Mouse (Mus musculus): ENCODE measurements at regions not wholly inside any gene's neighbourhood (a gene's known extent, or its start where the extent isn't known, plus 50 kb on each side); places are given as distances from the start of the nearest gene placed in this dataset.
A peak's percentile ranks its signal among the peaks of the same experiment; 100 is the strongest.

DNA sequence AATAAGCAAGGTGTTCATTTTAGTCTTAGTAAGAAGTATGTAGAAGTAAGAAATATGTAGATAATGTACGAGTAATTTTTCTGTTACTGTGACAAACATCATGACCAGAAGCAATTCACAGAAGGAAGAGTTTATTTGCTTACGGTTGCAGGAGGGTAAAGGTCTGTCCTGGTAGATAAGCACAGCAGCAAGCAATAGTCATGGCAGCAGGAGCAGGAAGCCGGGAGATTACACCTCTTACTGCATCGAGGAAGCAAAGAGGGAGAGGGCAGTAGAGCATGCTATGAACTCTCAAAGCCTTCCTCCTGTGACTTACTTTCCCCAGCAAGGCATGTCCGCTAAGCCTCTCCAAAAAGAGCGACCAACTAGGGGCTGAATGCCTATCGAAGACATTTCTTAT is 69.0 kb upstream of the Dab2 start:
- no peak overlapping the region for H3K4me3 ChIP-seq (ENCODE audit: insufficient read depth, low read length)
- H3K4me1 ChIP-seq (ENCODE audit: control insufficient read depth, insufficient read depth, low read length) = no peaks in the 10 kb centered on the region
- TF ChIP-seq CTCF (IDR thresholded peaks at IDR 0.05; ENCODE audit: extremely low read depth, insufficient read depth, low read length) (no peak), POLR2A (IDR thresholded peaks at IDR 0.05; ENCODE audit: extremely low read depth, insufficient read depth, low read length) (no peak)
- no peak overlapping the region for H3K27ac ChIP-seq (ENCODE audit: insufficient read depth, low read length)

DNA sequence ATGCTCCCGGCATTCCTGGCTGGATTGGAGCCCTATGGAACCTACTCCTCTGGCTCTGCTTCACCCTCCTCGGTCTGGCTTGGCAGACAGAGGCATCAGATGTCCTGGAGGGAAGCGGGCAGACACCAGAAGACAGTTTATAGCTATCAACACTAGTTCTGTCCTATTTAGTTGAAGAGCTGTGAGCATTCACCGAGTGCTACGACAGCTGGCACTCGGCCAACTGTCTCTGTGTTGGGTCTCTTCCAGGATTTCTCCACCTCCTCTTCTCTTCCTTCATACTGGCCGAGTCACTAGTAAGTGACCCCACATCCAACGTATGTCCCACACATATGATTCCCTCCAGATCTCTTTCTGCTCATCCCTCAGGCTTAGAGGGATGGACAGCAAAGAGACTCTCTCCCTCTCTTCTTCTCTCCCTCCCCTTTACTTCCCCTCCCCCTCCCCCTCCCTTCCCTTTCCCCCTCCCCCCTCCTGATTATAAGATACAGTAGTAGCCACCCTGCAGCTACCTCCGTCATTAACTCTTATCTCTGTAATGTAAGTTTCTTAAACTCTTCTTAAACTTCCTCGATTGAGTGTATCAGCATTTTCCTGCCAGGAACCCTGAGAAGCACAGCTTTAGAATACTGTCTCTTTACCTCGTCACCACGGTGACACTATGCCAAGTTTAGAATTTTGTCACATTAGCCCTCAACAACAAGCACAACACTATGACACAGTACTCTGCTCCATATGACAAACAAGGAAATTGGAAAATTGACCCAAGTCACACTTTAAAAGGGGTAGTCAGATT is 68.1 kb upstream of the Dab2 start:
- Histone ChIP-seq H3K4me3 (ENCODE audit: insufficient read depth, low read length) (no peak overlapping the region), H3K27ac (ENCODE audit: insufficient read depth, low read length) (no peak overlapping the region), H3K4me1 (ENCODE audit: control insufficient read depth, insufficient read depth, low read length) (no peaks in the 10 kb centered on the region)
- TF ChIP-seq CTCF (IDR thresholded peaks at IDR 0.05; ENCODE audit: extremely low read depth, insufficient read depth, low read length) (no peak), POLR2A (IDR thresholded peaks at IDR 0.05; ENCODE audit: extremely low read depth, insufficient read depth, low read length) (no peak)

DNA sequence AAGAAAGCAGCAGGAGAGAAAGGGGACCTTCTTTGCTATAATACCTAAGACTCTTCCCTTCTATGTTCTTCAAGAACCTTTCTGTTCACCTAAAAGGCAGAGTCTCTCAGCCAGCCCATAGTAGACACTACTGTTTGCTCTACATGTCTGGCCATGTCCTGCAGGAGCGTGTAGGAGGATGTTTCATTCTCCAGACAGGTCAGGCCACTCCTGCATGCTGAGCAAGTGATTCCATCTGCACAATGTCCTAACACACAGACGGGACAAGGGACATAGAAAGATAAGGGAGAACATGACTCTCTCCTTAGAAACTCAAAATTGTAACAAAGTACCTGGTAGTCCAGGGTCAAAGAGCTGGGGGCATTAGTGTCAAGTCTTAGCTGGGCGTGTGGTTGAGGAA is 66.0 kb upstream of the Dab2 start:
- no peak for TF ChIP-seq CTCF (IDR thresholded peaks at IDR 0.05; ENCODE audit: extremely low read depth, insufficient read depth, low read length)
- no peak for TF ChIP-seq POLR2A (IDR thresholded peaks at IDR 0.05; ENCODE audit: extremely low read depth, insufficient read depth, low read length)
- H3K4me3 ChIP-seq (ENCODE audit: insufficient read depth, low read length) = no peak overlapping the region
- no peaks in the 10 kb centered on the region; the same call in 1 of the 2 replicates for H3K4me1 ChIP-seq (ENCODE audit: control insufficient read depth, insufficient read depth, low read length)
- H3K27ac ChIP-seq (ENCODE audit: insufficient read depth, low read length) = no peak overlapping the region

- H3K4me3 ChIP-seq (ENCODE audit: insufficient read depth, low read length) = no peak overlapping the region
- H3K27ac ChIP-seq (ENCODE audit: insufficient read depth, low read length) = no peak overlapping the region
- TF ChIP-seq POLR2A (IDR thresholded peaks at IDR 0.05; ENCODE audit: extremely low read depth, insufficient read depth, low read length) = no peak
- no peak for TF ChIP-seq CTCF (IDR thresholded peaks at IDR 0.05; ENCODE audit: extremely low read depth, insufficient read depth, low read length)
- H3K4me1 ChIP-seq (ENCODE audit: control insufficient read depth, insufficient read depth, low read length) = no peaks in the 10 kb centered on the region; the same call in 1 of the 2 replicates
These were observed 63.0 kb upstream of the Dab2 start for GRCm38 (mm10) chr15:6236583-6236982.

- H3K4me3 ChIP-seq (ENCODE audit: insufficient read depth, low read length) = no peak overlapping the region
- H3K27ac ChIP-seq (ENCODE audit: insufficient read depth, low read length) = no peak overlapping the region
- TF ChIP-seq POLR2A (IDR thresholded peaks at IDR 0.05; ENCODE audit: extremely low read depth, insufficient read depth, low read length) (no peak), CTCF (IDR thresholded peaks at IDR 0.05; ENCODE audit: extremely low read depth, insufficient read depth, low read length) (no peak)
- no peaks in the 10 kb centered on the region; the same call in 1 of the 2 replicates for H3K4me1 ChIP-seq (ENCODE audit: control insufficient read depth, insufficient read depth, low read length)
These were observed 61.9 kb upstream of the Dab2 start for GRCm38 (mm10) chr15:6237726-6238125.

GRCm38 (mm10) chr15:6238133-6238532 is 61.5 kb upstream of the Dab2 start:
- H3K4me1 ChIP-seq (ENCODE audit: control insufficient read depth, insufficient read depth, low read length) = no peaks in the 10 kb centered on the region; the same call in 1 of the 2 replicates
- no peak overlapping the region for H3K4me3 ChIP-seq (ENCODE audit: insufficient read depth, low read length)
- TF ChIP-seq POLR2A (IDR thresholded peaks at IDR 0.05; ENCODE audit: extremely low read depth, insufficient read depth, low read length) (no peak), CTCF (IDR thresholded peaks at IDR 0.05; ENCODE audit: extremely low read depth, insufficient read depth, low read length) (peak; percentile 81)
- no peak overlapping the region for H3K27ac ChIP-seq (ENCODE audit: insufficient read depth, low read length)

DNA sequence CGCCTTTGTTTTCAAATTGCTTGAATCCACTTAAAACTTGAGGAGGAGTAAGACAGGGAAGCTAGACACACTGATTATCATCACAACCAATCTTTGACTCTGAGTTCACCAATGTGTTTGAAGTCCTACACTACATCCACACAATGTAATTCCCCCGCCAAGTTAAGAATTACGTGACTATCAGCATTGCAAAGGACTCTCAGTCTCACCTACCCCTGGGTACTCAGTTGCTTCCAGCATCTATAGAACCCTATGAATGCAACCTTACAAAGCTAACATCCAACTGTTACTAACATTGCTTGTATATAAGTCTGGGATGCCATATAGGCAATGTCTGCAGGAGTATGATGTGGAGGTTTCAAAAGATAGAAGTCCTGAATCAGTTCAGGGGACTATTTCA is 60.8 kb upstream of the Dab2 start:
- TF ChIP-seq POLR2A (IDR thresholded peaks at IDR 0.05; ENCODE audit: extremely low read depth, insufficient read depth, low read length) (no peak), CTCF (IDR thresholded peaks at IDR 0.05; ENCODE audit: extremely low read depth, insufficient read depth, low read length) (no peak)

GRCm38 (mm10) chr15:6242132-6242531 is 57.5 kb upstream of the Dab2 start:
- TF ChIP-seq POLR2A (IDR thresholded peaks at IDR 0.05; ENCODE audit: extremely low read depth, insufficient read depth, low read length) (no peak), CTCF (IDR thresholded peaks at IDR 0.05; ENCODE audit: extremely low read depth, insufficient read depth, low read length) (no peak)
- H3K4me3 ChIP-seq (ENCODE audit: insufficient read depth, low read length) = no peak overlapping the region
- H3K27ac ChIP-seq (ENCODE audit: insufficient read depth, low read length) = no peak overlapping the region
- no peaks in the 10 kb centered on the region; the same call in 1 of the 2 replicates for H3K4me1 ChIP-seq (ENCODE audit: control insufficient read depth, insufficient read depth, low read length)

More for the DNA sequence above, 60.8 kb upstream of the Dab2 start:
- H3K4me1 ChIP-seq (ENCODE audit: control insufficient read depth, insufficient read depth, low read length) = no peaks in the 10 kb centered on the region; the same call in 1 of the 2 replicates
- no peak overlapping the region for H3K4me3 ChIP-seq (ENCODE audit: insufficient read depth, low read length)
- H3K27ac ChIP-seq (ENCODE audit: insufficient read depth, low read length) = no peak overlapping the region

DNA sequence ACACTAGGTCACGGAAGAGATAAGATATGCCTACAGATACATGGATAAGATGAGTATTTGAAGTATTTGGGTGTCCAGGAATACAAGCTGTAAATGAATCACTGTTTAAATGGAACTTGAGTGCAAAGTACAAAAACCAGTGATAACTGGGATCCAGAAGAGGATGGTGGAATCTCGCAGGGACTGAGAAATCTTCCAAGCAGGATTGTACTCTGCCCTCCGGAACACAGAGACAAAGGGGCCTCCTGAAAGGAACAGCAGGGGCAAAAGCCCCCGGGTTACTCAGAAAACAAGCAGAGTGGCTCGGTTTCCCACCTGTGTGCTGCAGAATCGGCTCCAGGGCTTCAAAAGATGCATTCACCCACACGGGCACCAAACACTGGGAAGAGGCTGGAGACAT is 55.2 kb upstream of the Dab2 start:
- H3K4me3 ChIP-seq (ENCODE audit: insufficient read depth, low read length) = no peak overlapping the region
- no peaks in the 10 kb centered on the region for H3K4me1 ChIP-seq (ENCODE audit: control insufficient read depth, insufficient read depth, low read length)
- H3K27ac ChIP-seq (ENCODE audit: insufficient read depth, low read length) = no peak overlapping the region
- TF ChIP-seq CTCF (IDR thresholded peaks at IDR 0.05; ENCODE audit: extremely low read depth, insufficient read depth, low read length) = no peak
- no peak for TF ChIP-seq POLR2A (IDR thresholded peaks at IDR 0.05; ENCODE audit: extremely low read depth, insufficient read depth, low read length)
